Mouse (Mus musculus) bone marrow macrophage, adult 2 months (primary cell): ENCODE results near the gene Katnb1.

Source experiments
- CTCF ChIP-seq: IDR thresholded peaks from 2 replicates; pipeline ENCODE4 v1.5.1; 2012; ENCODE audit warnings: low read depth, mild to moderate bottlenecking, low read length, moderate library complexity
- POLR2A ChIP-seq: IDR thresholded peaks from 2 replicates; pipeline ENCODE4 v1.6.1; 2012; ENCODE audit warnings: mild to moderate bottlenecking, low read depth, low read length, borderline replicate concordance

DNA sequence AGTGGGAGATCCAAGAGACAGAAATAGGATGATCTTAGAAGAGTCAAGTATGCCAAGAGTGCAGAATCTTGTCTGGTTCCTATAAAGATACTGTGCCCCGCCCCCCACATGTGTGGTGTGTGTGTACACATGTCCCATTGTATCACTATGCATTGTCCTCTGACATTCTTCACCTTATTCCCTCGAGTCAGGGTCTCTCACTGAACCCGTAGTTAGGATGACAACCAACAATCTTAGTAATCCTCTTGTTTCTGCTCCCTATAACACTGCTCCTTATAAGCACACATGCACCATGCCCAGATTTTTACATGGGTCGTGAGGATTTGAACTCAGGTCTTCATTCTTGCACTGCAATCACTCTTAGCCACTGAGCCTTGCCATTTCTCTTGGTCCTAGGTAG lies 1.7 kb upstream of the Katnb1 start:
- TF ChIP-seq POLR2A (no peak), CTCF (no peak)
